ENCODE assay signal across 21 mouse cellular contexts in the genomic region with DNA sequence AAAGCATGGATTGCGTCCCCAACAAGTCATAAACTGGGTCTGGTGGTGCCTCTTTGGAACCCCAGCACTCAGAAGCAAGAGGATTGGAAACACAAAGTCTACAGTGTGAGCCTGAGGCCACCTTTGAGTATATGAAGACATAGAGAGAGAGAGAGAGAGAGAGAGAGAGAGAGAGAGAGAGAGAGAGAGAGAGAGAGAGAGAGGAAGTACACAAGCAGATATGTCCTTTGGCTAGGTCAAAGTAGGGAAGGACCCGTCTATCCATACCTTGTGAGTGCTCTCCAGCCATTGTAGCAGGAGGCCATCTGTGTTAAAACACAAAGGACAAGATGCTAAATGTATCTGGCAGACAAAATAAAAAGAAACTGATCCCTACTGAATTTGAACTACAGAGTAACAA.
A peak's percentile ranks its signal among the peaks of the same experiment; 100 is the strongest.
DNase-seq lines count a peak whose midpoint lies in the region; ATAC-seq and TF ChIP-seq lines count a peak whose summit lies in the region.
"Had no signal": no experiment of that assay in that cellular context is flagged by ENCODE, and none has a peak within 500 bp of the region (broad histone marks: within the 10 kb centered on the region; RNA-seq: fewer than 3 reads in every experiment).

No protein-coding gene starts in this region.

- no peak overlapping the region for H3K9ac ChIP-seq in MEL (ENCODE audit: control insufficient read depth, low read depth, low read length, poor library complexity, severe bottlenecking)
- no peak overlapping the region for H3K9ac ChIP-seq in midbrain, embryonic 16.5 days (ENCODE audit: low read depth, low read length)

- TF ChIP-seq RAD21 in MEL (IDR thresholded peaks at IDR 0.05; ENCODE audit: low read depth, low read length): no peak

- H3K4me1 ChIP-seq in MEL (ENCODE audit: control insufficient read depth in 1 of 2, insufficient read depth in 2 of 2, low read length in 2 of 2): no peaks in the 10 kb centered on the region
- 0 out of 2 replicates have a peak, but pooled peaks cover 2% of the 10 kb centered on the region for H3K4me1 ChIP-seq in midbrain, embryonic 16.5 days (ENCODE audit: control insufficient read depth, insufficient read depth, low read length)

- ATAC-seq in midbrain, embryonic 16.5 days: no peak
- ATAC-seq: activated CD4-positive, CD25-positive, alpha-beta regulatory T cell, adult 4 months; CD4-positive, CD25-positive, alpha-beta regulatory T cell, adult 4 months; Patski had no signal

- H3K27me3 ChIP-seq in MEL (ENCODE audit: control insufficient read depth in 1 of 2, insufficient read depth in 2 of 2, low read length in 2 of 2): no peaks in the 10 kb centered on the region
- H3K27me3 ChIP-seq in midbrain, embryonic 16.5 days (ENCODE audit: control insufficient read depth, insufficient read depth, low read depth, low read length): no peaks in the 10 kb centered on the region
- H3K27me3 ChIP-seq: CH12.LX, Patski had no signal

- H3K9me3 ChIP-seq in MEL (replicated peaks; ENCODE audit: insufficient read depth, low read length): no peaks in the 10 kb centered on the region
- no peaks in the 10 kb centered on the region for H3K9me3 ChIP-seq in midbrain, embryonic 16.5 days (replicated peaks; ENCODE audit: control insufficient read depth, low read length, poor library complexity, severe bottlenecking)

- WGBS in midbrain, embryonic 16.5 days: 82% methylated on average over 2 of the region's 2 CpGs

- no peak for TF ChIP-seq POLR2A in MEL (IDR thresholded peaks at IDR 0.05; ENCODE audit: control insufficient read depth in 1 of 2, insufficient read depth in 1 of 2, low read depth in 1 of 2, low read length in 2 of 2, poor library complexity in 1 of 2)

- no peak for TF ChIP-seq EP300 in MEL (IDR thresholded peaks at IDR 0.05; ENCODE audit: low read depth in 1 of 2, low read length in 2 of 2)

- H3K4me2 ChIP-seq in midbrain, embryonic 16.5 days (ENCODE audit: low read length): no peak overlapping the region

- H3K36me3 ChIP-seq in MEL (ENCODE audit: control insufficient read depth in 1 of 2, insufficient read depth in 2 of 2, low read length in 2 of 2): no peaks in the 10 kb centered on the region
- no peaks in the 10 kb centered on the region for H3K36me3 ChIP-seq in midbrain, embryonic 16.5 days (ENCODE audit: control insufficient read depth, insufficient read depth, low read length)
- H3K36me3 ChIP-seq: G1E had no signal

- no peak for DNase-seq in MEL (ENCODE audit: low read depth, low spot score)
- peak; percentile 8 for DNase-seq in induced T-regulatory cell, adult 2 months (ENCODE audit: low read depth)
- no peak for DNase-seq in T-cell, adult 2 months (ENCODE audit: low spot score)
- DNase-seq: adrenal gland, adult 2 months; adrenal gland, adult 8-10 months; adrenal gland, postnatal 10 days; adrenal gland, postnatal 14 days; adrenal gland, postnatal 25 days; adrenal gland, postnatal 36 days; B cell, adult 2 months; cerebellum, adult 11 months; cerebellum, adult 11-12 months; cerebellum, adult 18-20 months; cerebellum, adult 2 months; cerebellum, adult 8-10 months had no signal

- no peak overlapping the region for H3K27ac ChIP-seq in MEL (ENCODE audit: control insufficient read depth, low read depth, low read length)
- no peak overlapping the region for H3K27ac ChIP-seq in midbrain, embryonic 16.5 days (ENCODE audit: low read length)

- no peak for TF ChIP-seq CTCF in MEL (IDR thresholded peaks at IDR 0.05 in 2 of 3, conservative IDR thresholded peaks at IDR 0.05 in 1 of 3; ENCODE audit: control insufficient read depth in 1 of 3, insufficient read depth in 1 of 3, low read depth in 2 of 3, low read length in 3 of 3, poor library complexity in 1 of 3, severe bottlenecking in 1 of 3)

- no peak overlapping the region for H3K4me3 ChIP-seq in MEL (ENCODE audit: control insufficient read depth in 1 of 2, insufficient read depth in 1 of 2, low read depth in 2 of 2, low read length in 2 of 2)
- H3K4me3 ChIP-seq in midbrain, embryonic 16.5 days (ENCODE audit: low read depth, low read length): no peak overlapping the region

- H3K79me2 ChIP-seq in MEL (ENCODE audit: control insufficient read depth, insufficient read depth, low read length, poor library complexity): no peaks in the 10 kb centered on the region

TF ChIP-seq in MEL, 35 proteins besides CTCF, POLR2A, EP300 and RAD21:
- TF ChIP-seq JUND (IDR thresholded peaks at IDR 0.05; ENCODE audit: low read depth, low read length) (peak; percentile 93), KAT2A (conservative IDR thresholded peaks at IDR 0.05; ENCODE audit: low read depth, low read length) (no peak)
